Mouse (Mus musculus): ENCODE measurements at regions not wholly inside any gene's neighbourhood (a gene's known extent, or its start where the extent isn't known, plus 50 kb on each side); places are given as distances from the start of the nearest gene placed in this dataset.

DNA sequence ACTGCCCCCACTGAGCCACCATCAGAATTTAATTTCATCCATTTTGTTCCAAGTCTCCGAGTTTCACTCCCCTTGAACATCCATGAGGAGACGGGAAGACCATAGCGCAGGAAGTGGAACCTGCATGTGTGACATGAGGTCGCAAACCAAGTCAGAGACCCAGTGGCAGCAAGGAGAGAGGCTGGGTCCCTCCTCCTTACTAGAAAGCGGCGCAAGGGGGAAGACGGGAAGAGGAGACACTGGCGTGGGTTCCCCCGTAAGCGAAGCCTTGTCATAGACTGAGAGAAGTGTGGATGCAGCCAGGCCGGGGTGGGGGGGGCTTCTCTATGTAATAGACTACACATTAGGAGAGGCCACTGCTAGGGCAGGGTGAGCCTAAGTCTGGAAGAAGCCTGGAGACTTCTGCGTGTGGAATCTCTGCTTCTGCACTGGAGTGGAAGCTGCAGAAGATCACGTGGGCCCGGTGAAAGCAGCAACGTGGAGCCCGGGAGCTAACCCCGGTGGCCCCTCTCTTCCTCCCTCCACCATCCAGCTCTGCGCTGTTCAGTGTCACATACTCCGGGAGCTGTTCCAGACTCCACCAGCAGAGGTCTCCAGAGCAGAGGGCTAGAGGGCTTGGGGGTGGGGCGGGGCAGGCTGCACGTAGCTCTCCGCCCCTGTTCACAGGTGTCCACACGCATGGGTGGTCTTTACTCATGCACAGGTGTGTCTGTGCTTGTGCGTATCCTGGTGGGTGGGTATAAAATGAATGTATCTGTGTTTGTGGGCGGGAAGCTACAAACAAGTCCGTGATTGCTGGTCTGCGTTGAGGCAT is 159.4 kb downstream of the Zfp36l2 start:
- peak; percentile 84 to 93 for DNase-seq (ENCODE audit: low spot score in 2 of 2)

- no peak for DNase-seq (ENCODE audit: low spot score in 2 of 2)
Measured at GRCm38 (mm10) chr17:84027275-84027674, 160.5 kb downstream of the Zfp36l2 start.

GRCm38 (mm10) chr17:84026110-84026509 is 161.6 kb downstream of the Zfp36l2 start:
- DNase-seq (ENCODE audit: low spot score in 2 of 2), result no peak

DNA sequence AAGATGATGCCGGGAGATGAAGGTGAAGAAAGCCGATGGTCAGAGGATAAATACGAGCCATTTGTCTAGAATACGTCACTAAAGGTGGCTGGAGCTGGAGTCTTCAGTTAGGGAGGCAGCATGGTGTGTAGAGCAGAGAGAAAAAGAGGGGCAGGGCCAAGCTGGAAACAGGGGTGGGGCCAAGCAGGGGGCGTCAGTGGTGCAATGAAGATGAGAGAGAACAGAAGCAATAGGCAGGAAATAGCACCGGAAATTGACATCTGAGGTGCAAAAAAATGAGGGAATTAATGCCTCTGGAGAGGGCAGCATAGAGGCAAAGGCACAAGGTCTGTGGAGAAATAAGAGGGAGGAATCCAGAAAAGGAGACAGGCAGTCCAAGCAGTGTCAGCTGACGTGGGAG is 165.4 kb downstream of the Zfp36l2 start:
- no peak for DNase-seq (ENCODE audit: low spot score in 2 of 2)

- no peak for DNase-seq (ENCODE audit: low spot score in 2 of 2)
Measured at GRCm38 (mm10) chr17:84018817-84019216, 168.9 kb downstream of the Zfp36l2 start.

GRCm38 (mm10) chr17:84017891-84018290 is 169.9 kb downstream of the Zfp36l2 start:
- no peak for DNase-seq (ENCODE audit: low spot score in 2 of 2)

DNA sequence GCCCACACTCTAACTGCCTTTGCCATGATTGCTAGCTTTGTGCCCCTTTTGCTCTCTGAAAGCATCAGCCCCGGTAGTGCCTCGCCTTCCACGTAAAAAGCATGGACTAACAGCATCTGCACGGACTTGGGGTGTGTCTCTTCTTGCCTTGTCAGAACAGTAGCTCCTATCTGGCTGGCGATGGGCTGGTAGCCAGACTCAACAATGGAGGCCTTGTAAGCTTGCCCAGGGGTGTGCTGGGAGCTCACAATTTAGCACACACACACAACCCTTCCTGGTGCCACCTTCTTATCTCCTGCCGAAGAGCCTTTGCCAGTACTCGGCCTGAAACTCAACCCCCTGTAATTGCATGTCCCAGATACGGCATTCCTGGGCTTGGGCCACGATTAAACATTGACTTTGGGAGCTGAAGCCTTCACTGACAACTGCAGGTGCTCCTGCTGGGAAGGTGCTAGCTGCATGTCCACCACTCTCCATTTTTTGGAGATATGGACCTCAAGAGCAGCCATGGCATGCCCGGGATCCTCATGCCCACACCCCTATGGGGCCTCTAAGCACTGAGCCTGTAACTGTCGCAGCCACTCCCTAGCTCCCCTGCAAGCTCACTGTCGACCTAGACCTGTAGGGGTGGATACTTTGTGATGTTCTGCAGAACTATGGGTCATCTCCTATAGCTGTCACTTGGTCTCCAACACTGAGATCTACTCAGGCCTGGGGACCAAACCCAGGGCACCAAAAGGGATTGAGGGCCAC is 166.7 kb upstream of the Haao start:
- DNase-seq (ENCODE audit: low spot score in 2 of 2), result no peak

- DNase-seq (ENCODE audit: low spot score in 2 of 2), result no peak
Measured at GRCm38 (mm10) chr17:84010492-84011060, 162.8 kb upstream of the Haao start.

GRCm38 (mm10) chr17:84009966-84010365 is 162.2 kb upstream of the Haao start:
- DNase-seq (ENCODE audit: low spot score in 2 of 2), result no peak

GRCm38 (mm10) chr17:84009194-84009593 is 161.4 kb upstream of the Haao start:
- no peak for DNase-seq (ENCODE audit: low spot score in 2 of 2)

DNA sequence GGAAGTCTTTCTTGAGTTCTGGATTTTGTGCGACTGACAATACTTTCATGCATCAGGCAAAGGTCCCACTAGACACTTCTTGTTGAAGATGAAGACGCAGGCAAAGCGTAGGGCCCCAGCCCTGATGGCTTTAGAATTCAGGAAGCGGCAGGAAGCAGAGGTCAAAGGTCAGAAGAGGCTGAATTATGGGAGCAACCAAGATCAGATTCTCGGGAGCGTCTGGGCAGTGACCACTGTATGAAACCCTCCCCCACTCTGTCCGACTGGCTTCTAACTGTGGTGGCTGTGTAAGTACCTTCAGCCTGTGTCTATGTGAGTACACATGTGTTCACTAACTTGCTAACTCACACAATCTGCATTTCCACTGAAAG is 160.9 kb upstream of the Haao start:
- no peak for DNase-seq (ENCODE audit: low spot score in 2 of 2)

DNA sequence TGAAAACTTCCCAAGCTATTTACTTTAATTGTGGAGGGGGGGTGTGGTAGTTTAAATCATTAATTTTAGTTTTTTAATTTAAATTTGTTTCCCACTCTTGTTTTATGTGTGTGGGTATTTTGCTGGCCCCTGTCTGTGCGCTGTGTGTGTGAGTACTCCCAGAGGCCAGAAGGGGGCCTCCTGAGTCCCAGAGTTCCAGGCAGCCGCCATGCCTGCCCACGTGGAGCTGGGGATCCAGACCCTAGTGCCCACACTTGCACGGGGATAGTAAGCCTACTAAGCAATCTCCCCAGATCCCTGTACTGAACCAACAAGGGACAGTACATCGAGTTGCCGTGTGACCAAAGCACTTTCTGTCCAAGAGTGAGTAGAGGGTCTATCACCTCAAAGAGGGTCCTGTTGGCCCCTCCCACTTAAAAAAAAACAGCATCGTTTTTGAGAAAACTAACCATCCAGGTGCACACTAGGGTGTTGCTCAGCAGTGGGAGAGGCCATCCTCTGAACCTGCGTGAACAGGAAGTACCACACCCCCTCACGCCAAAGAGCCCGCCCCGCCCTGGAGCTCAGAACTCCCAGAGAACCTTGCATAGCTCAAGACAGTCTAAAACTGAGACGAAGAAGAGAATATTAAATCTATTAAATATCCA is 160.4 kb upstream of the Haao start:
- DNase-seq (ENCODE audit: low spot score in 2 of 2), result no peak

DNA sequence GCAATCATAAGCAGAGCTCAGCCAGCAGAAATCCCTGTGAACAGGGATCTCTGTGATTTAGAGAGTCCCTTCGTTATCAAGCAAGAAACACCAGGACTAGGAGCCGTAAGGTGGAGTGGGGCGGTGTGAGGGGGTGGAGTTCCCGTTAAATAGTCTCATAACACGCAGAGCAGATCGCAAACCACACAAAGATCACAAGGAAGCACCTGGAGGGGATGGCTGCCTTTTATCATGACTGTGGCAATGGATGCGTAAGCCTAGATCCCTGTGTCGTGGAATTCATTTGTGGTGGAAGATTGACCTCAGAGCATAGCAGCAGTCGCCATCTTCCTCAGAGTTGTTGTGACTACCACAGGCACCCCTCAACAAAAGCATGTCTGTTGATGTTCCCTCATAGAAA is 159.0 kb upstream of the Haao start:
- DNase-seq (ENCODE audit: low spot score in 2 of 2), result no peak

GRCm38 (mm10) chr17:84004237-84004636 is 156.5 kb upstream of the Haao start:
- peak in 1 of 2 experiments; percentile 61 for DNase-seq (ENCODE audit: low spot score in 2 of 2)

DNA sequence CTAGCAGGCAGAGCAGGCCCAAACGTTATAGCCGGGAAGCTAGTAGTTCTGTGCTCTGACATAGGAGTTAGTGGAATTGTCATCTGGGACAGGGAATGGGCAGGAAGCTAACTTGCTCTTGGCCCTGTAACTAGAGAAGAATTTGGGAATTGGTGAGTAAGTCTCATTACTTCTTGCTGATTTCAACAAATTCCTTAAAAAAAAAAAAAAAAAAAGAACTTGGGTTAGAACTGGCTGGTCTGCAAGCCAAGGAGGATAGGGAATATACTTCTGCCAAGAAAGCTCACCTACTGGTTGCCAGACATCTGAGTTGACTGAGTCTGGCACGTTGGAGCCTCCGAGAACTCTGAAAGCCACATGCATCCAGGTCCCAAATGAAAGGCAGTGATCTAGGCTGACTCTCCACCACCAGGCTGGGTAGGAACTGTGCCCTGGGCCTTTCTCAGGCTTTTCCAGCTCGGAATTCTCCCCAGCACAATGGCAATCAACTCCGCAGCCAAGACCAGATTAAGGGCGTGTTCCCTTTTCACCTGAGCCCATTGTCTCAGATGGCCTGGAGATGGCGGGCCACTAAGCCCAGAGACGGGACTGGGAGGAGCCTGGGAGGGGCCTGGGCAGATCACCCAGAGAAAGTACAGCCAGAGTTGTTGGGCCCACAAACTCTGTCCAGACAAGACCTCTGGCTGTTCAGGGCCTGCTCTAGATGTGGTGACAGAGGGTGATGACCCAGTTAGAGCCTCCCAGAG is 155.9 kb upstream of the Haao start:
- no peak for DNase-seq (ENCODE audit: low spot score in 2 of 2)

DNA sequence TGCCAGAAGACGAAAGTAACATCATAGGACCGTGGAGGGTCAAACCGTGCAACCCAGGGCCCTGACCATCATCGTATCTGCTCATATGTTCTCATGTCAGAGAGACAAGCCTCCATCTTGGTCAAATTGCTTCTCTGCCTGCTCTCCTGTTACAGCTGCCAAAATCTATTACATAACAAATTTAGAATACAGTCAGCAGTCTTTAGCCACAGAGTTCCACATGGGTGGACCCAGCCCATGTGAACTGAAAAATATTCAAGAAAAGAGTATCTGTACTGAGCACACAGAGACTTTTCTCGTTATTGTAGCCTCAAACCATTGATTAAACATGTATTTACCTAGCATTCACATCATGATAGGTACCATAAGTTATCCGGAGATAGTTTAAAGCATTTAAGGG is 155.2 kb upstream of the Haao start:
- DNase-seq (ENCODE audit: low spot score in 2 of 2), result no peak

DNA sequence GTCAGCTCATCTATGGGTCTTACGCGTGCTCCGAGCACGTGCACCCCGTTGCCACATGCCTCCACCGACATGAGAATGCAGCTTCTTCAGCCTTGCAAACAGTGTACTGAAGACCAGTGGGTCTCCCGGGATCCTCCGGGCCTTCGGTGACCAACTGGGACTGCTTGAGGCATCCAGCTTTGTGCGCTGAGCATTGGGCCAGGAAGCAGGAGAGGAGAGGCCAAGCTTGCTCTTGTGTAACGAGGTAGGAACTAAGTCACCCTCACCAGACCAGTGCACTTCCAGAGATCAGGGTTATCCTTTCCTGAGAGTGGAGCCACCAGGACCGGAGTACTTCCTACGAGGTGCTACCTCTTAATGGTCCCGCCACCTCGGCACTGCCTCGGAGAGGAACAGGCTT is 154.6 kb upstream of the Haao start:
- no peak for DNase-seq (ENCODE audit: low spot score in 2 of 2)

DNA sequence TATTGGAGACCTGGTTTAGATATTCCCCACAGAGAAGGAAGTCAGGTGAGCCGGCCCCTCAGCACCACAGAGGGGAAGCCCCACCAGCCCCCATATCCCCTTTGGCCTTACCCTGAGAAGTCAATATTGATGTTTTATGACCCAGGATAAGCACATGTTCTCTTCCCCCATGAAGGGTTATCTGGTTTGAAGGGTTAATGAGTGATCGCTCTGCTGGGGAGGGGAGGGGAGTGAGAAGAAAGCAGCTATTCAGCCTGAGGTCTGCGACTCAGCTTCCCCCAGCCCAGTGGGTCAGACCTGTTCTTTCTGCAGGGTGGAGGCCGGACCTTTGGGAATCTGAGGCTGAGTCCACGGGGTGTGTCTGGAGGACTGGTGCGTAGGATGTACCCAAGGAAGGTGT is 152.4 kb upstream of the Haao start:
- no peak for DNase-seq (ENCODE audit: low spot score in 2 of 2)

DNA sequence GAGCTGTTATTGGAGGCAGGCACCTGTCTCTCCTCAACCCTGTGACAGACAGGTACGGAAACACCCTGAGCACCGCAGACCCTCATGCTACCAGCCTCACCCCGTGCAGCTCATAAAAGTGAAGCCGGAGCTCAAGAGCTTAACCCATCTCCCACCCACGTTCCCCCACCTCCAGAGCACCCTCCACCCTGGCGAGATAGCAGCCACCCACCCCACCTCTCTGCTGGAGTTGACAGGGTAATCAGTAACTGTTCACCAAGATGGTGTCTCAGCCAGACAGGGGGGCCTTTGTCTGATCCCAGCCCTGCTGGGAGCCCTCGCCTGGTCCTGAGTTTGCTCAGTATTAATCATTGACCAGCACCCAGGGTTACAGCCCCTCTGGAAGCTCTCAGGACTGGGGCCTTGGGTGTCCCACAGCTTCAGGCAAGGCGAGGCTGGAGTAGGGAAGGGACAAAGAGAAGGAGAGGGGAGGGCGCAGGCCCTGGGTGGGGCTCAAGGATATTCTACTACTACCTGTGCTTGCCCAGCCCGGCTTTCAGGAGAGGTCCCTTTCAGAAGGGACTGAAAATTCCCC is 151.3 kb upstream of the Haao start:
- no peak for DNase-seq (ENCODE audit: low spot score in 2 of 2)

DNA sequence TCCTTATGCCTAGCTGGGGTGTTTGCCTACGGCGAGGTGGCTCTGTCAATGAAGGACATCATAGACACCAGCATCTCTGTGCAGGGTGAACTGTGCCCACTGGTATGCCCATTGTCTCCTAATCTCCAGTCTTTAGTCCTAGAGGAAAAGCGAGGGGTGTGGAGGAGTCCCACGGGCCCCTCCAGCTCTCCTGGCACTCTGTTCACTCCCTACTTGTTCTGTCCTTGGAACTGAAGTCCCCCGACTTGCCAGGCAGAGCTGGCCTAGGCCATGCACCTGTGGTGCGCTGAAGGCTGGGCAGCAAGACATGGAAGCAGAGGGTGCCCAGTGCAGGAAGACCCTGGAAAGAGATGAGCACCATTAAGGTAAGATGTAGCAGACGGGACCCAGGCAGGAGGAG is 150.6 kb upstream of the Haao start:
- DNase-seq (ENCODE audit: low spot score in 2 of 2), result no peak

DNA sequence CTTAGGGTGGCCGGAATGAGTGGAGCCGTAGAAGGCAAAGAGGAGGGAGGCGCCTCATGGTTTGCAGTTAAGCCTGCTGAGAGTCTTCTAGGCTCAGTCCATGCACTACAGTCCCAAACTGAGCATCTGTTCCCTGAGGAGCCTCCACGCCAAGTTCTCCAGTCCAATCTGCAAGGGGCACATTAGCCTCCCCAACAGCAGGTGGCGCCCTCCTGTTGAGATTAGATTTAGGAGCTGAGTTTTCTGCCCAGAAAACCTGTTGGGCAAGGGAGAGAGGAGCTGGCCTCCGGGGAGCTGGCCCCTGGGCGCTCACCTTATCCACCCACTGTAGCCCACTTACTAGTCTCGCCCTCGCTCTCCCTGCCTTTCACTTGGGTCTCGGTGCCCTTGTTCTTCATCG is 150.0 kb upstream of the Haao start:
- DNase-seq (ENCODE audit: low spot score in 2 of 2), result peak; percentile 63 to 85
